Mouse (Mus musculus): ENCODE data around the gene Copg1. TPM values are rescaled to one million over a fixed set of nuclear protein-coding genes. Genes with fewer than 3 reads are reported as not detected.
A peak's percentile ranks its signal among the peaks of the same experiment; 100 is the strongest.

Gene Copg1
- total and polyA plus RNA-seq, 3 experiments: 78.3 to 91.9 (median 85.1) TPM

DNA sequence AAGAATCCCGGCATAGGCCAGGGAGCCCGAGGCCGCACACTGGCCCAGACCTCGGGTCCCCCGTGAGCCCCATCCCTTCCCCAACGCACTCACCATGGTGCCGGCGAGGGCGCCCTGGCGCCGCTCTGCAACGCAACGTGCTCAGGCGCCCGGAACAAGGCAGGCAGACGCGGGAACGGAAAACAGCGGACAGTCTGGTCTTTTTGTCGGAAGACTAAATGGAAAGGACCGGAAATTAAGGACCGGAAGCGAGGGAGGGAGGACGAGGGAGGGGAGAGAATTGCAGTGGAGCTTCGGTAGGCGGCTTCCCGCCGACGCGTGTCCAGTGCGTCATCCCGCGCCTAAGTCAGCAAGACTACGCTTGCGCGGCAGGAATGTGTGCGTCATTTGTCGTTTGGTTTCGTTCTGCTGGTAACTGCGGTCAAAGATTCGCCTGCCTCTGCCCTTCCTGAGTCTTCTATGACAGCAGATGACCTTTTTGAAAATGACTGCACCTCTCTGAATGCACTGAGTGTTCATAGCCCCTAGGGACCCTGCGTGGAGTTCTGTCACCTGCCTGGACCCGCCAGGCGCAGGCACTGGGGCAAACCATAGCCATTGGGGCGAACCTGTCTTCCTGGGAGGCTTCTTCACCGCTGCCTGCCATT lies 48.9 kb upstream of the Copg1 start, which contains the start of gene Isy1:
Isy1 (minus strand) TSS at position 248 of the 647 bp plus-strand sequence.
- dilution Hi-C loops (cut with MboI; ENCODE audit: extremely low pct_ligation_motif_present, extremely low pct_unique_long_range_greater_than_20kb, low sequenced_read_pairs): no loop called here
- Histone ChIP-seq H3K36me3 (replicated peaks in 1 of 2; ENCODE audit: control insufficient read depth in 1 of 2, insufficient read depth in 1 of 2, low read length in 1 of 2) (peaks cover 27 to 55% of the 10 kb centered on the region in 2 experiments), H3K4me1 (ENCODE audit: control insufficient read depth in 1 of 2, insufficient read depth in 2 of 2) (peaks cover 3 to 39% of the 10 kb centered on the region in 2 experiments; a peak in 3 of 4 replicates), H3K27ac (ENCODE audit: insufficient read depth, low read depth) (peak within 1 kb of the TSS; percentile 83), H3K4me3 (replicated peaks in 1 of 3; ENCODE audit: low read depth in 2 of 3, low read length in 2 of 3, poor library complexity in 1 of 3) (peak within 1 kb of the TSS; percentile 70 to 80 (median 74)), H3K27me3 (replicated peaks) (no peaks in the 10 kb centered on the region), H3K9me3 (replicated peaks; ENCODE audit: low read length) (no peaks in the 10 kb centered on the region), H3K4me2 (ENCODE audit: insufficient read depth, low read depth, poor library complexity, severe bottlenecking) (peak within 1 kb of the TSS; percentile 80), H3K9ac (ENCODE audit: insufficient read depth, low read depth) (peak within 1 kb of the TSS; percentile 78), H3K79me2 (replicated peaks; ENCODE audit: control insufficient read depth, extremely low read depth, insufficient read depth, poor library complexity, severe bottlenecking) (peaks cover 27% of the 10 kb centered on the region)
- TF ChIP-seq MAZ (IDR thresholded peaks at IDR 0.05; ENCODE audit: low read depth, low read length) (no peak), TBP (conservative IDR thresholded peaks at IDR 0.05; ENCODE audit: low read depth, low read length) (0 out of 2 replicates have a peak, but pooled peaks have one; percentile 56), MEF2A (IDR thresholded peaks at IDR 0.05; ENCODE audit: borderline replicate concordance, low read depth, low read length) (no peak), POLR2A (IDR thresholded peaks at IDR 0.05; ENCODE audit: low read depth, low read length) (peak; percentile 91), IRF4 (IDR thresholded peaks at IDR 0.05; ENCODE audit: low read depth, low read length) (no peak), BHLHE40 (IDR thresholded peaks at IDR 0.05; ENCODE audit: low read depth, low read length) (no peak), MAFK (IDR thresholded peaks at IDR 0.05; ENCODE audit: insufficient replicate concordance, low read length) (no peak), EP300 (IDR thresholded peaks at IDR 0.05; ENCODE audit: low read length) (no peak)
- in situ Hi-C loops (cut with MboI; ENCODE audit: low pct_ligation_motif_present, low pct_unique_long_range_greater_than_20kb, low sequenced_read_pairs): no loop called here
- DNase-seq (ENCODE audit: extremely low read depth): peak; percentile 99

- in situ Hi-C loops (cut with MboI; ENCODE audit: low pct_ligation_motif_present, low pct_unique_long_range_greater_than_20kb, low sequenced_read_pairs): no loop called here
- peaks cover 4 to 49% of the 10 kb centered on the region in 2 experiments; a peak in 3 of 4 replicates for H3K4me1 ChIP-seq (ENCODE audit: control insufficient read depth in 1 of 2, insufficient read depth in 2 of 2)
- peak overlapping the region; percentile 45 for H3K27ac ChIP-seq (ENCODE audit: insufficient read depth, low read depth)
- H3K79me2 ChIP-seq (replicated peaks; ENCODE audit: control insufficient read depth, extremely low read depth, insufficient read depth, poor library complexity, severe bottlenecking): peaks cover 39% of the 10 kb centered on the region
- H3K9me3 ChIP-seq (replicated peaks; ENCODE audit: low read length): no peaks in the 10 kb centered on the region
- H3K9ac ChIP-seq (ENCODE audit: insufficient read depth, low read depth): peak overlapping the region; percentile 34
- dilution Hi-C loops (cut with MboI; ENCODE audit: extremely low pct_ligation_motif_present, extremely low pct_unique_long_range_greater_than_20kb, low sequenced_read_pairs): no loop called here
- H3K4me3 ChIP-seq (replicated peaks in 1 of 3; ENCODE audit: low read depth in 2 of 3, low read length in 2 of 3, poor library complexity in 1 of 3): peak overlapping the region in 1 of 3 experiments; percentile 21
- no peaks in the 10 kb centered on the region for H3K27me3 ChIP-seq (replicated peaks)
- peak overlapping the region; percentile 57 for H3K4me2 ChIP-seq (ENCODE audit: insufficient read depth, low read depth, poor library complexity, severe bottlenecking)
- DNase-seq (ENCODE audit: extremely low read depth): peak; percentile 29
- no peak for TF ChIP-seq BHLHE40 (IDR thresholded peaks at IDR 0.05; ENCODE audit: low read depth, low read length)
- no peak for TF ChIP-seq CTCF (conservative IDR thresholded peaks at IDR 0.05 in 1 of 2, IDR thresholded peaks at IDR 0.05 in 1 of 2; ENCODE audit: low read depth in 2 of 2, low read length in 2 of 2)
- TF ChIP-seq POLR2AphosphoS2 (IDR thresholded peaks at IDR 0.05; ENCODE audit: low read depth, low read length): no peak
- peaks cover 30 to 58% of the 10 kb centered on the region in 2 experiments for H3K36me3 ChIP-seq (replicated peaks in 1 of 2; ENCODE audit: control insufficient read depth in 1 of 2, insufficient read depth in 1 of 2, low read length in 1 of 2)
Measured at GRCm38 (mm10) chr6:87839797-87840341, 47.7 kb upstream of the Copg1 start.

DNA sequence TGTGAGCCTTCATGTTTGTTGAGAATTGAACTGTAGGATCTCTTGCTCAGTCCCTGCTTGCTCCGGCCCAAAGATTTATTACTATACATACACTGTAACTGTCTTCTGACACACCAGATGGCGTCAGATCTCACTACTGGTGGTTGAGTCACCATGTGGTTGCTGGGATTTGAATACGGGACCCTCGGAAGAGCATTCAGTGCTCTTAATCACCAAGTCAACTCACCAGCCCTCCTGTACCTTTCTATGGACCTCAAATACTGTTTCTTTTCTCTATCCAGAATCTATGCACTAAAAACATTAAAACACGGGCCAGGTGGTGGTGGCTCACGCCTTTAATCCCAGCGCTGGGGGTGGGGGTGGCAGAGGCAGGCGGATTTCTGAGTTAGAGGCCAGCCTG lies 46.0 kb upstream of the Copg1 start:
- H3K27ac ChIP-seq (ENCODE audit: insufficient read depth, low read depth): no peak overlapping the region
- no peak overlapping the region for H3K4me3 ChIP-seq (replicated peaks in 1 of 3; ENCODE audit: low read depth in 2 of 3, low read length in 2 of 3, poor library complexity in 1 of 3)
- no peaks in the 10 kb centered on the region for H3K9me3 ChIP-seq (replicated peaks; ENCODE audit: low read length)
- DNase-seq (ENCODE audit: extremely low read depth): peak; percentile 72
- TF ChIP-seq PAX5 (IDR thresholded peaks at IDR 0.05; ENCODE audit: low read length): no peak
- peak; percentile 42 for TF ChIP-seq POLR2A (IDR thresholded peaks at IDR 0.05; ENCODE audit: low read depth, low read length)
- peaks cover 56% of the 10 kb centered on the region for H3K79me2 ChIP-seq (replicated peaks; ENCODE audit: control insufficient read depth, extremely low read depth, insufficient read depth, poor library complexity, severe bottlenecking)
- peaks cover 6 to 67% of the 10 kb centered on the region in 2 experiments; a peak in 3 of 4 replicates for H3K4me1 ChIP-seq (ENCODE audit: control insufficient read depth in 1 of 2, insufficient read depth in 2 of 2)
- H3K9ac ChIP-seq (ENCODE audit: insufficient read depth, low read depth): no peak overlapping the region
- H3K27me3 ChIP-seq (replicated peaks): no peaks in the 10 kb centered on the region
- H3K36me3 ChIP-seq (replicated peaks in 1 of 2; ENCODE audit: control insufficient read depth in 1 of 2, insufficient read depth in 1 of 2, low read length in 1 of 2): peaks cover 36 to 63% of the 10 kb centered on the region in 2 experiments
- no peak overlapping the region for H3K4me2 ChIP-seq (ENCODE audit: insufficient read depth, low read depth, poor library complexity, severe bottlenecking)
- in situ Hi-C loops (cut with MboI; ENCODE audit: low pct_ligation_motif_present, low pct_unique_long_range_greater_than_20kb, low sequenced_read_pairs): no loop called here
- dilution Hi-C loops (cut with MboI; ENCODE audit: extremely low pct_ligation_motif_present, extremely low pct_unique_long_range_greater_than_20kb, low sequenced_read_pairs): no loop called here
